Mouse (Mus musculus) embryonic facial prominence, embryonic 14.5 days (tissue): ENCODE results near the gene Spata48. TPM values are rescaled to one million over a fixed set of nuclear protein-coding genes. Genes with fewer than 3 reads are reported as not detected.

Experiments used
- ATAC-seq: fragments of 200-750 bp; cut with Nextera tagmentation; 2 replicates; pipeline ENCODE4 v1.8.0; 2017; ENCODE audit warnings: low read depth, moderate number of reproducible peaks, moderate TSS enrichment
- DNase-seq: peaks from one replicate; pipeline ENCODE4 v3.0.0-alpha.2; 2015; ENCODE audit warnings: low spot score
- H3K27ac ChIP-seq: fragments of 300-500 bp; sonication (generic); replicated peaks from 2 replicates; pipeline ENCODE4 v1.5.1; 2014; ENCODE audit warnings: low read depth, mild to moderate bottlenecking, low read length, moderate library complexity
- H3K27me3 ChIP-seq: fragments of 300-500 bp; sonication (generic); replicated peaks from 2 replicates; pipeline ENCODE4 v1.6.1; 2014; ENCODE audit warnings: low read length; ENCODE audit not compliant: control insufficient read depth, insufficient read depth
- H3K36me3 ChIP-seq: fragments of 300-500 bp; sonication (generic); 2 replicates; pipeline ENCODE4 v1.6.1; 2014; ENCODE audit warnings: low read length, mixed read lengths; ENCODE audit not compliant: control insufficient read depth, insufficient read depth
- H3K4me1 ChIP-seq: fragments of 300-500 bp; sonication (generic); 2 replicates; pipeline ENCODE4 v1.6.1; 2014; ENCODE audit warnings: antibody characterized with exemption, low read length; ENCODE audit not compliant: control insufficient read depth, insufficient read depth
- H3K4me2 ChIP-seq: fragments of 300-500 bp; sonication (generic); 2 replicates; pipeline ENCODE4 v1.6.1; 2014; ENCODE audit warnings: low read depth, mild to moderate bottlenecking, low read length, moderate library complexity, mixed read lengths
- H3K4me3 ChIP-seq: fragments of 300-500 bp; sonication (generic); 2 replicates; pipeline ENCODE4 v1.5.1; 2014; ENCODE audit warnings: low read depth, mild to moderate bottlenecking, low read length
- H3K9ac ChIP-seq: fragments of 300-500 bp; sonication (generic); 2 replicates; pipeline ENCODE4 v1.6.1; 2014; ENCODE audit warnings: low read depth, mild to moderate bottlenecking, low read length, moderate library complexity, mixed read lengths
- H3K9me3 ChIP-seq: fragments of 300-500 bp; sonication (generic); 2 replicates; pipeline ENCODE4 v1.6.1; 2016; ENCODE audit warnings: low read length; ENCODE audit not compliant: control insufficient read depth
- WGBS: fragments of 180-500 bp; shearing (Covaris S2); extraction: QIAGEN DNeasy Blood & Tissue Kit; methylation state at CpG from one replicate; pipeline ENCODE4 v1.1.7; 2014; 5-methylcytosine and 5-hydroxymethylcytosine counted together
- polyA plus RNA-seq: library from polyadenylated mRNA; unstranded; fragments of >200 nt; fragmentation: Nextera tagmentation; extraction: Ambion mirVana; gene quantifications from 2 replicates; pipeline ENCODE4 v1.2.1, GENCODE M21; 2014

Spata48 gene
- polyA plus RNA-seq, 1 experiment from 2014 or later, result 0.65 TPM

DNA sequence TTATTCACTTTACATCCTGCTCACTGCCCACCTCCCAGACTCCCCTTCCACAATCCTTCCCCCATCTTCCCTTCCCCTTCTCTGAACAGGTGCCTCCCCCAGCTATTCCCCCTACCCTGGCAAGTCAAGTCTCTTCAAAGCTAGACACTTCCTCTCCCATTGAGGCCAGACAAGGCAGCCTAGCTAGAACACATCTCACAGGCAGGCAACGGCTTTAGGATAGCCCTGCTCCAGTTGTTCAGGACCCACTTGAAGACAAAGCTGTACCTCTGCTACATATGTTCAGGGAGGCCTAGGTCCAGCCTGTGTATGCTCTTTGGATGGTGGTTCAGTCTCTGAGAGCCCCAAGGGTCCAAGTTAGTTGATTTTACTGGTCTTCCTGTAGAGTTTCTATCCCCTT is 94.3 kb downstream of the Spata48 start:
- Histone ChIP-seq H3K4me1 (no peaks in the 10 kb centered on the region), H3K27me3 (no peaks in the 10 kb centered on the region), H3K27ac (no peak overlapping the region), H3K36me3 (no peaks in the 10 kb centered on the region), H3K9me3 (no peaks in the 10 kb centered on the region), H3K9ac (no peak overlapping the region), H3K4me3 (no peak overlapping the region), H3K4me2 (no peak overlapping the region)
- ATAC-seq (no peak), DNase-seq (no peak)
- WGBS, result 83% methylated on average over 1 of the region's 1 CpGs

DNA sequence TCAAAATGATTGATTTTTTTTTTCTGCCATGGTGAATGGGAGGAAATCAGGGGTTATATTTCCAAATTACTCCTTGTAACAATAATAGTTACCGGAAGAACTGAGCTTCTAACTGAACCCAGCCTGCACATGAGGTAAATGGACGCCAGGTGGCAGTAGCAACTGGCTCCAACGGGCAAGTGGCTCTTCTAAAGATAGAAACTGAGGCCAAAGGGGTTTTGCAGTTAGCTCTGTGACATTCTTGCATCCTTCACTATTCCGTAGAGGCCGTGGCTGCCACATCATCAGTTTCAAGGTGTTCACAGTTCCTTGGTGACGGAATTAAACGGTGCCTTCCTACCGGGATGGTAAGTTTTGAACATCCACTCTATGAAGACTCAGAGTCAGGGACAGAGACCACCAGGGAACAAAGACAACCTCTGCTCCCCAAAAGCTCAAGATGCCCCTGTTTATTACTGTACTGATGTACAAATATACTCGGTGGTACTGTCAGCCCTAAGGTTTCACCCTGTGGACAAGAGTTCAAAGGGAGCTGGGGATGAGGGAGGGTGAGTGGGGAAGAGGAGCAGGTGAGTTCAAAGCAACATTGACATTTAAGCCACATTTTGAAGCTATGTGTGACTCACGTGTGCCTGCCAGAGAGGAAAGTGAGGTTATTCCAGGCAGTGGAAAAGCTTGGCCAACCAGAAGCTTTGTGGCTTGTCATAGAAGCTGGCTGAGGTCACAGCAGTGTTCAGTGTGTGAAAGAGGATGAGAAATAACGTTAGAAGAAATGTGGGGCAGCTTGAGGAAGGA is 95.5 kb downstream of the Spata48 start:
- no peaks in the 10 kb centered on the region for H3K9me3 ChIP-seq
- WGBS, result 45% methylated on average over 11 of the region's 11 CpGs

GRCm38 (mm10) chr11:11558662-11559061 is 96.8 kb downstream of the Spata48 start:
- WGBS, result 82% methylated on average over 3 of the region's 3 CpGs
- no peaks in the 10 kb centered on the region for H3K36me3 ChIP-seq
- no peak overlapping the region for H3K9ac ChIP-seq
- no peak for DNase-seq
- no peaks in the 10 kb centered on the region for H3K4me1 ChIP-seq
- no peak overlapping the region for H3K27ac ChIP-seq
- no peaks in the 10 kb centered on the region for H3K27me3 ChIP-seq
- H3K9me3 ChIP-seq, result no peaks in the 10 kb centered on the region
- no peak for ATAC-seq
- no peak overlapping the region for H3K4me3 ChIP-seq
- H3K4me2 ChIP-seq, result no peak overlapping the region

More for the DNA sequence above, 95.5 kb downstream of the Spata48 start:
- DNase-seq (peak; percentile 23), ATAC-seq (no peak)
- Histone ChIP-seq H3K4me2 (no peak overlapping the region), H3K36me3 (no peaks in the 10 kb centered on the region), H3K9ac (no peak overlapping the region), H3K27me3 (no peaks in the 10 kb centered on the region), H3K4me1 (no peaks in the 10 kb centered on the region), H3K27ac (no peak overlapping the region), H3K4me3 (no peak overlapping the region)

GRCm38 (mm10) chr11:11559099-11559686 is 97.3 kb downstream of the Spata48 start:
- Histone ChIP-seq H3K4me1 (no peaks in the 10 kb centered on the region), H3K27me3 (no peaks in the 10 kb centered on the region), H3K36me3 (no peaks in the 10 kb centered on the region), H3K4me2 (no peak overlapping the region), H3K4me3 (no peak overlapping the region), H3K9me3 (no peaks in the 10 kb centered on the region), H3K9ac (no peak overlapping the region), H3K27ac (no peak overlapping the region)
- ATAC-seq, result no peak
- no peak for DNase-seq
- 74% methylated on average over 7 of the region's 7 CpGs for WGBS

- Histone ChIP-seq H3K4me2 (no peak overlapping the region), H3K4me3 (no peak overlapping the region), H3K4me1 (no peaks in the 10 kb centered on the region), H3K9me3 (no peaks in the 10 kb centered on the region), H3K27me3 (no peaks in the 10 kb centered on the region), H3K9ac (no peak overlapping the region), H3K27ac (no peak overlapping the region), H3K36me3 (no peaks in the 10 kb centered on the region)
- WGBS, result 90% methylated on average over 6 of the region's 6 CpGs
- DNase-seq, result no peak
- no peak for ATAC-seq
Observed at GRCm38 (mm10) chr11:11561118-11561517, 99.2 kb downstream of the Spata48 start.

- 64% methylated on average over 7 of the region's 7 CpGs for WGBS
- Histone ChIP-seq H3K4me2 (no peak overlapping the region), H3K9ac (no peak overlapping the region), H3K4me1 (no peaks in the 10 kb centered on the region), H3K4me3 (no peak overlapping the region), H3K9me3 (no peaks in the 10 kb centered on the region), H3K27ac (no peak overlapping the region), H3K36me3 (no peaks in the 10 kb centered on the region), H3K27me3 (no peaks in the 10 kb centered on the region)
- no peak for ATAC-seq
- DNase-seq, result peak; percentile 24
Observed at GRCm38 (mm10) chr11:11564266-11565044, 102.6 kb downstream of the Spata48 start.

Other genes starting within 250 kb of the Spata48 start
- gene Zpbp, start 314 bp downstream of the Spata48 start, polyA plus RNA-seq, result 0.67 and 0.85 TPM in 2 replicates
- gene 4930512M02Rik, start 165.7 kb downstream of the Spata48 start, polyA plus RNA-seq, result not detected in 2 replicates
- gene Ikzf1, start 222.9 kb downstream of the Spata48 start, polyA plus RNA-seq, result 4.7 and 4.8 TPM in 2 replicates